Comparison of ENCODE assay signal across 18 mouse cellular contexts in the genomic region with DNA sequence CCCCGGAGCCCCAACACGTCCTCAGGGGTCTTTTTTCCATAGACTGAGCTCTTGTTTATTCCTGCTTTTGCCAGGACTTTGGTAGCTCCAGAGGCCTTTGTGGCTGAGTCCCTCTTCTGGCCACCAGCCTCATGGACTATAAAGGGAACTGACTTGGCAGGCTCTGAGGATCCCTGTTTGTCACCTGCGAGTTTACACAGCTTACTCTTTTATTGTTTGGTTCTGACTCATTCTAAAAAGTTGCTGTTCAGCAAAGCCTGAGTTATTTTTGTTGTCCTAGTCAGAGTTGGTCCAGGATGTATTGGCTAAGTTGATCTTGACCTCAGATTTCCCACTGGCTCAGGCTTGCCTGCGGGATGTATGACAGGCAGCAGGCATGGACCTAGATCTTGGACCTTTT.
DNase-seq lines count a peak whose midpoint lies in the region; ATAC-seq and TF ChIP-seq lines count a peak whose summit lies in the region.
"Had no signal": no experiment of that assay in that cellular context is flagged by ENCODE, and none has a peak within 500 bp of the region (broad histone marks: within the 10 kb centered on the region; RNA-seq: fewer than 3 reads in every experiment).

No protein-coding gene starts in this region.

- H3K9me3 ChIP-seq in kidney, embryonic 14.5 days (ENCODE audit: control insufficient read depth, low read length) = no peaks in the 10 kb centered on the region
- no peaks in the 10 kb centered on the region for H3K9me3 ChIP-seq in heart, postnatal 0 days (replicated peaks; ENCODE audit: control insufficient read depth, low read length)
- no peaks in the 10 kb centered on the region for H3K9me3 ChIP-seq in neural tube, embryonic 15.5 days (replicated peaks)
- H3K9me3 ChIP-seq in forebrain, embryonic 13.5 days (replicated peaks) = no peaks in the 10 kb centered on the region
- H3K9me3 ChIP-seq: embryonic facial prominence, embryonic 13.5 days; forebrain, embryonic 10.5 days; hindbrain, embryonic 10.5 days; midbrain, embryonic 13.5 days had no signal

- H3K36me3 ChIP-seq in kidney, adult 2 months (ENCODE audit: control insufficient read depth, insufficient read depth, low read length) = no peaks in the 10 kb centered on the region
- H3K36me3 ChIP-seq in kidney, embryonic 14.5 days (ENCODE audit: control insufficient read depth, insufficient read depth, low read length) = no peaks in the 10 kb centered on the region
- no peaks in the 10 kb centered on the region for H3K36me3 ChIP-seq in heart, postnatal 0 days (replicated peaks; ENCODE audit: control insufficient read depth, insufficient read depth, low read length)
- no peaks in the 10 kb centered on the region for H3K36me3 ChIP-seq in neural tube, embryonic 15.5 days
- H3K36me3 ChIP-seq in forebrain, embryonic 13.5 days (ENCODE audit: poor library complexity, severe bottlenecking) = no peaks in the 10 kb centered on the region
- H3K36me3 ChIP-seq: embryonic facial prominence, embryonic 13.5 days; forebrain, embryonic 10.5 days; hindbrain, embryonic 10.5 days; midbrain, embryonic 13.5 days had no signal

- H3K27ac ChIP-seq in gastrocnemius, adult 2 months = peak overlapping the region; percentile 95
- H3K27ac ChIP-seq in kidney, adult 2 months (ENCODE audit: insufficient read depth, low read depth, low read length) = 0 out of 2 replicates have a peak overlapping the region, but pooled peaks have one; percentile 6
- H3K27ac ChIP-seq in kidney, embryonic 14.5 days (ENCODE audit: low read depth, low read length) = no peak overlapping the region
- H3K27ac ChIP-seq in heart, postnatal 0 days (ENCODE audit: low read depth) = no peak overlapping the region; the same call in 1 of the 2 replicates
- no peak overlapping the region for H3K27ac ChIP-seq in neural tube, embryonic 15.5 days (replicated peaks)
- H3K27ac ChIP-seq in forebrain, embryonic 13.5 days = no peak overlapping the region
- H3K27ac ChIP-seq: embryonic facial prominence, embryonic 13.5 days; forebrain, embryonic 10.5 days; hindbrain, embryonic 10.5 days; macrophage; midbrain, embryonic 13.5 days had no signal

- peak overlapping the region; percentile 72 for H3K4me3 ChIP-seq in gastrocnemius, adult 2 months
- H3K4me3 ChIP-seq in kidney, adult 2 months (ENCODE audit: insufficient read depth, low read depth, low read length) = no peak overlapping the region
- H3K4me3 ChIP-seq in kidney, embryonic 14.5 days (ENCODE audit: low read length) = no peak overlapping the region
- no peak overlapping the region for H3K4me3 ChIP-seq in heart, postnatal 0 days (ENCODE audit: low read depth, low read length)
- no peak overlapping the region for H3K4me3 ChIP-seq in neural tube, embryonic 15.5 days (replicated peaks)
- H3K4me3 ChIP-seq in forebrain, embryonic 13.5 days = no peak overlapping the region
- H3K4me3 ChIP-seq: embryonic facial prominence, embryonic 13.5 days; forebrain, embryonic 10.5 days; hindbrain, embryonic 10.5 days; midbrain, embryonic 13.5 days had no signal

- WGBS in kidney, adult 2 months = 61% methylated on average over 4 of the region's 4 CpGs
- WGBS in kidney, embryonic 14.5 days = 70% methylated on average over 4 of the region's 4 CpGs
- WGBS in heart, postnatal 0 days = 56% methylated on average over 4 of the region's 4 CpGs
- 72% methylated on average over 4 of the region's 4 CpGs for WGBS in neural tube, embryonic 15.5 days
- WGBS in forebrain, embryonic 13.5 days = 77% methylated on average over 4 of the region's 4 CpGs

- TF ChIP-seq CTCF in gastrocnemius, adult 2 months (IDR thresholded peaks at IDR 0.05) = peak; percentile 32; the same call in 1 of the 2 replicates
- no peak for TF ChIP-seq CTCF in kidney, adult 2 months (conservative IDR thresholded peaks at IDR 0.05; ENCODE audit: insufficient read depth, insufficient read length, low read depth, low read length)
- TF ChIP-seq CTCF in heart, postnatal 0 days (IDR thresholded peaks at IDR 0.05; ENCODE audit: low read depth) = peak; percentile 16; the same call in 1 of the 2 replicates

- no peaks in the 10 kb centered on the region for H3K4me1 ChIP-seq in kidney, adult 2 months (ENCODE audit: control insufficient read depth, insufficient read depth, low read length)
- H3K4me1 ChIP-seq in kidney, embryonic 14.5 days (ENCODE audit: control insufficient read depth, insufficient read depth, low read length) = peaks cover 7% of the 10 kb centered on the region; the same call in 1 of the 2 replicates
- peaks cover 2% of the 10 kb centered on the region; the same call in 1 of the 2 replicates for H3K4me1 ChIP-seq in heart, postnatal 0 days (ENCODE audit: control insufficient read depth, insufficient read depth)
- peaks cover 6% of the 10 kb centered on the region for H3K4me1 ChIP-seq in neural tube, embryonic 15.5 days
- H3K4me1 ChIP-seq in forebrain, embryonic 13.5 days = peaks cover 15% of the 10 kb centered on the region

- DNase-seq in gastrocnemius, adult 2 months = peak; percentile 66
- DNase-seq in gastrocnemius, postnatal 10 days = no peak
- DNase-seq in kidney, adult 2 months = peak; percentile 63
- peak; percentile 40 for DNase-seq in 3T3-L1 (ENCODE audit: low read depth, low spot score)
- no peak for DNase-seq in heart, postnatal 0 days (ENCODE audit: low spot score)
- DNase-seq: B cell, adult 2 months; cerebellum, adult 8-10 months; gastrocnemius, postnatal 36 days; layer of hippocampus, adult 9-11 months had no signal

- H3K9ac ChIP-seq in kidney, embryonic 14.5 days (ENCODE audit: low read depth, low read length) = no peak overlapping the region
- no peak overlapping the region for H3K9ac ChIP-seq in heart, postnatal 0 days (replicated peaks; ENCODE audit: low read depth, low read length)
- no peak overlapping the region for H3K9ac ChIP-seq in neural tube, embryonic 15.5 days (replicated peaks)
- H3K9ac ChIP-seq in forebrain, embryonic 13.5 days = no peak overlapping the region
- H3K9ac ChIP-seq: embryonic facial prominence, embryonic 13.5 days; midbrain, embryonic 13.5 days had no signal

- H3K27me3 ChIP-seq in kidney, adult 2 months (replicated peaks; ENCODE audit: control insufficient read depth, insufficient read depth, low read length) = no peaks in the 10 kb centered on the region
- no peaks in the 10 kb centered on the region for H3K27me3 ChIP-seq in kidney, embryonic 14.5 days (ENCODE audit: control insufficient read depth, insufficient read depth, low read length)
- no peaks in the 10 kb centered on the region for H3K27me3 ChIP-seq in heart, postnatal 0 days (ENCODE audit: control insufficient read depth, insufficient read depth, low read length)
- H3K27me3 ChIP-seq in neural tube, embryonic 15.5 days (replicated peaks) = no peaks in the 10 kb centered on the region
- H3K27me3 ChIP-seq in forebrain, embryonic 13.5 days = no peaks in the 10 kb centered on the region
- H3K27me3 ChIP-seq: embryonic facial prominence, embryonic 13.5 days; midbrain, embryonic 13.5 days had no signal

- TF ChIP-seq EP300 in heart, postnatal 0 days (IDR thresholded peaks at IDR 0.05; ENCODE audit: low read depth) = no peak

- intact Hi-C loops in gastrocnemius, adult 2 months (cut with DNase I) = no loop called here

- TF ChIP-seq POLR2A in kidney, adult 2 months (IDR thresholded peaks at IDR 0.05; ENCODE audit: low read depth, low read length) = no peak

- ATAC-seq in kidney, embryonic 14.5 days (ENCODE audit: low FRiP score, low TSS enrichment) = no peak
- no peak for ATAC-seq in heart, postnatal 0 days (ENCODE audit: insufficient read depth, low read depth)
- ATAC-seq in neural tube, embryonic 15.5 days (ENCODE audit: low FRiP score) = no peak
- ATAC-seq in forebrain, embryonic 13.5 days = no peak
- ATAC-seq: inflammation-experienced regulatory T-cells, adult 6 months; midbrain, embryonic 13.5 days had no signal

- H3K4me2 ChIP-seq in kidney, embryonic 14.5 days (replicated peaks; ENCODE audit: low read depth, low read length) = no peak overlapping the region
- H3K4me2 ChIP-seq in heart, postnatal 0 days (ENCODE audit: low read depth, low read length) = no peak overlapping the region
- H3K4me2 ChIP-seq in neural tube, embryonic 15.5 days = no peak overlapping the region
- H3K4me2 ChIP-seq in forebrain, embryonic 13.5 days = no peak overlapping the region
- H3K4me2 ChIP-seq: embryonic facial prominence, embryonic 13.5 days; midbrain, embryonic 13.5 days had no signal

Comparison
In these comparisons a context has a peak if more than half of its experiments do, and no peak if none do; other contexts are left out.
1. DNase-seq: peak in gastrocnemius, adult 2 months (single experiment), kidney, adult 2 months (single experiment) and 3T3-L1 (single experiment); none in gastrocnemius, postnatal 10 days (single experiment) and heart, postnatal 0 days (single experiment).
2. H3K27ac ChIP-seq: peak in gastrocnemius, adult 2 months (single experiment) and kidney, adult 2 months (single experiment); none in kidney, embryonic 14.5 days (single experiment), heart, postnatal 0 days (single experiment), neural tube, embryonic 15.5 days (single experiment) and forebrain, embryonic 13.5 days (single experiment).